Mouse (Mus musculus): ENCODE data around the gene 1700020A23Rik. TPM values are rescaled to one million over a fixed set of nuclear protein-coding genes. Genes with fewer than 3 reads are reported as not detected.

Gene 1700020A23Rik
- polyA plus RNA-seq, 1 experiment from 2014 or later = not detected

- no peak for ATAC-seq (ENCODE audit: low FRiP score)
- Histone ChIP-seq H3K27ac (ENCODE audit: low read depth, low read length) (no peak overlapping the region), H3K9me3 (ENCODE audit: control insufficient read depth, low read length) (no peaks in the 10 kb centered on the region), H3K27me3 (ENCODE audit: control insufficient read depth, insufficient read depth, low read length) (peaks cover 2% of the 10 kb centered on the region; the same call in 1 of the 2 replicates), H3K36me3 (ENCODE audit: control insufficient read depth, insufficient read depth, low read length) (no peaks in the 10 kb centered on the region), H3K4me3 (ENCODE audit: low read depth, low read length) (peak overlapping the region; percentile 91), H3K4me1 (replicated peaks; ENCODE audit: control insufficient read depth, insufficient read depth, low read length) (0 out of 2 replicates have a peak, but pooled peaks cover 2% of the 10 kb centered on the region), H3K9ac (ENCODE audit: low read depth, low read length) (peak overlapping the region; percentile 88), H3K4me2 (replicated peaks; ENCODE audit: low read depth, low read length) (peak overlapping the region; percentile 82)
- no peak for DNase-seq (ENCODE audit: low spot score)
- WGBS = 74% methylated on average over 14 of the region's 14 CpGs
These were observed 46.1 kb downstream of the 1700020A23Rik start for GRCm38 (mm10) chr2:130451086-130451726.

- ATAC-seq (ENCODE audit: low FRiP score) (no peak), DNase-seq (ENCODE audit: low spot score) (no peak)
- Histone ChIP-seq H3K4me2 (replicated peaks; ENCODE audit: low read depth, low read length) (peak overlapping the region; percentile 82; the same call in 1 of the 2 replicates), H3K36me3 (ENCODE audit: control insufficient read depth, insufficient read depth, low read length) (no peaks in the 10 kb centered on the region), H3K4me1 (replicated peaks; ENCODE audit: control insufficient read depth, insufficient read depth, low read length) (0 out of 2 replicates have a peak, but pooled peaks cover 2% of the 10 kb centered on the region), H3K9ac (ENCODE audit: low read depth, low read length) (no peak overlapping the region), H3K27ac (ENCODE audit: low read depth, low read length) (no peak overlapping the region), H3K4me3 (ENCODE audit: low read depth, low read length) (no peak overlapping the region), H3K27me3 (ENCODE audit: control insufficient read depth, insufficient read depth, low read length) (peaks cover 2% of the 10 kb centered on the region; the same call in 1 of the 2 replicates), H3K9me3 (ENCODE audit: control insufficient read depth, low read length) (no peaks in the 10 kb centered on the region)
- WGBS = 75% methylated on average over 3 of the region's 3 CpGs
These were observed 46.6 kb downstream of the 1700020A23Rik start for GRCm38 (mm10) chr2:130451727-130452090.

GRCm38 (mm10) chr2:130452266-130452665 lies 47.2 kb downstream of the 1700020A23Rik start:
- Histone ChIP-seq H3K4me1 (replicated peaks; ENCODE audit: control insufficient read depth, insufficient read depth, low read length) (0 out of 2 replicates have a peak, but pooled peaks cover 2% of the 10 kb centered on the region), H3K9me3 (ENCODE audit: control insufficient read depth, low read length) (no peaks in the 10 kb centered on the region), H3K4me3 (ENCODE audit: low read depth, low read length) (no peak overlapping the region), H3K36me3 (ENCODE audit: control insufficient read depth, insufficient read depth, low read length) (no peaks in the 10 kb centered on the region), H3K4me2 (replicated peaks; ENCODE audit: low read depth, low read length) (no peak overlapping the region), H3K9ac (ENCODE audit: low read depth, low read length) (no peak overlapping the region), H3K27ac (ENCODE audit: low read depth, low read length) (no peak overlapping the region), H3K27me3 (ENCODE audit: control insufficient read depth, insufficient read depth, low read length) (peaks cover 2% of the 10 kb centered on the region; the same call in 1 of the 2 replicates)
- DNase-seq (ENCODE audit: low spot score) = no peak
- whole genome bisulfite sequencing = 70% methylated on average over 2 of the region's 2 CpGs
- ATAC-seq (ENCODE audit: low FRiP score) = no peak

- 80% methylated on average over 6 of the region's 6 CpGs for WGBS
- DNase-seq (ENCODE audit: low spot score) (no peak), ATAC-seq (ENCODE audit: low FRiP score) (no peak)
- H3K36me3 ChIP-seq (ENCODE audit: control insufficient read depth, insufficient read depth, low read length) = no peaks in the 10 kb centered on the region
- no peak overlapping the region for H3K27ac ChIP-seq (ENCODE audit: low read depth, low read length)
- H3K4me2 ChIP-seq (replicated peaks; ENCODE audit: low read depth, low read length) = no peak overlapping the region
- no peak overlapping the region for H3K4me3 ChIP-seq (ENCODE audit: low read depth, low read length)
- peaks cover 2% of the 10 kb centered on the region; the same call in 1 of the 2 replicates for H3K27me3 ChIP-seq (ENCODE audit: control insufficient read depth, insufficient read depth, low read length)
- no peak overlapping the region for H3K9ac ChIP-seq (ENCODE audit: low read depth, low read length)
- H3K4me1 ChIP-seq (replicated peaks; ENCODE audit: control insufficient read depth, insufficient read depth, low read length) = 0 out of 2 replicates have a peak, but pooled peaks cover 2% of the 10 kb centered on the region
- no peaks in the 10 kb centered on the region for H3K9me3 ChIP-seq (ENCODE audit: control insufficient read depth, low read length)
These were observed 48.4 kb downstream of the 1700020A23Rik start for GRCm38 (mm10) chr2:130453421-130453820.

- 85% methylated on average over 6 of the region's 6 CpGs for WGBS
- ATAC-seq (ENCODE audit: low FRiP score) = no peak
- H3K27ac ChIP-seq (ENCODE audit: low read depth, low read length) = no peak overlapping the region
- H3K9me3 ChIP-seq (ENCODE audit: control insufficient read depth, low read length) = no peaks in the 10 kb centered on the region
- no peak overlapping the region for H3K9ac ChIP-seq (ENCODE audit: low read depth, low read length)
- H3K4me3 ChIP-seq (ENCODE audit: low read depth, low read length) = no peak overlapping the region
- DNase-seq (ENCODE audit: low spot score) = no peak
- no peak overlapping the region for H3K4me2 ChIP-seq (replicated peaks; ENCODE audit: low read depth, low read length)
- H3K27me3 ChIP-seq (ENCODE audit: control insufficient read depth, insufficient read depth, low read length) = no peaks in the 10 kb centered on the region
- H3K36me3 ChIP-seq (ENCODE audit: control insufficient read depth, insufficient read depth, low read length) = no peaks in the 10 kb centered on the region
- H3K4me1 ChIP-seq (replicated peaks; ENCODE audit: control insufficient read depth, insufficient read depth, low read length) = 0 out of 2 replicates have a peak, but pooled peaks cover 2% of the 10 kb centered on the region
These were observed 49.8 kb downstream of the 1700020A23Rik start for GRCm38 (mm10) chr2:130454748-130455370.

Other genes starting within 250 kb of the 1700020A23Rik start
- 698 and 723 TPM in 2 replicates for gene Snrpb, start 225.9 kb upstream of the 1700020A23Rik start, polyA plus RNA-seq (2014; fragmentation: Nextera tagmentation; extraction: Ambion mirVana)
- gene Tmc2, start 210.1 kb upstream of the 1700020A23Rik start, polyA plus RNA-seq (2014; fragmentation: Nextera tagmentation; extraction: Ambion mirVana) = not detected in 2 replicates
- gene Nop56, start 130.8 kb upstream of the 1700020A23Rik start, polyA plus RNA-seq (2014; fragmentation: Nextera tagmentation; extraction: Ambion mirVana) = 297 and 331 TPM in 2 replicates
- 141 and 147 TPM in 2 replicates for gene Idh3b, start 120.7 kb upstream of the 1700020A23Rik start, polyA plus RNA-seq (2014; fragmentation: Nextera tagmentation; extraction: Ambion mirVana)
- gene Ebf4, start 110.1 kb upstream of the 1700020A23Rik start, polyA plus RNA-seq (2014; fragmentation: Nextera tagmentation; extraction: Ambion mirVana) = 1.1 and 1.2 TPM in 2 replicates
- gene Cpxm1, start 7.7 kb upstream of the 1700020A23Rik start, polyA plus RNA-seq (2014; fragmentation: Nextera tagmentation; extraction: Ambion mirVana) = 31.8 and 32.1 TPM in 2 replicates
- not detected in 2 replicates for gene Gm28372, start within 50 bp of the 1700020A23Rik start, polyA plus RNA-seq (2014; fragmentation: Nextera tagmentation; extraction: Ambion mirVana)
- not detected in 2 replicates for gene Tmem239, start 1.2 kb downstream of the 1700020A23Rik start, polyA plus RNA-seq (2014; fragmentation: Nextera tagmentation; extraction: Ambion mirVana)
- gene Vps16, start 19.1 kb downstream of the 1700020A23Rik start, polyA plus RNA-seq (2014; fragmentation: Nextera tagmentation; extraction: Ambion mirVana) = 70.2 and 78.5 TPM in 2 replicates
- 8.1 and 10.3 TPM in 2 replicates for gene Pced1a, start 19.4 kb downstream of the 1700020A23Rik start, polyA plus RNA-seq (2014; fragmentation: Nextera tagmentation; extraction: Ambion mirVana)
- 102 TPM in 2 replicates for gene Ptpra, start 45.0 kb downstream of the 1700020A23Rik start, polyA plus RNA-seq (2014; fragmentation: Nextera tagmentation; extraction: Ambion mirVana)
- 77.4 and 86.5 TPM in 2 replicates for gene Mrps26, start 158.5 kb downstream of the 1700020A23Rik start, polyA plus RNA-seq (2014; fragmentation: Nextera tagmentation; extraction: Ambion mirVana)
- gene Oxt, start 170.9 kb downstream of the 1700020A23Rik start, polyA plus RNA-seq (2014; fragmentation: Nextera tagmentation; extraction: Ambion mirVana) = not detected in 2 replicates
- gene Avp, start 177.3 kb downstream of the 1700020A23Rik start, polyA plus RNA-seq (2014; fragmentation: Nextera tagmentation; extraction: Ambion mirVana) = not detected in 2 replicates
- 20.2 and 22.0 TPM in 2 replicates for gene Fastkd5, start 224.8 kb downstream of the 1700020A23Rik start, polyA plus RNA-seq (2014; fragmentation: Nextera tagmentation; extraction: Ambion mirVana)
- 16.3 and 17.3 TPM in 2 replicates for gene Ubox5, start 224.8 kb downstream of the 1700020A23Rik start, polyA plus RNA-seq (2014; fragmentation: Nextera tagmentation; extraction: Ambion mirVana)
- 0.98 and 1.6 TPM in 2 replicates for gene Lzts3, start 237.5 kb downstream of the 1700020A23Rik start, polyA plus RNA-seq (2014; fragmentation: Nextera tagmentation; extraction: Ambion mirVana)